Mouse (Mus musculus): ENCODE results near the gene Msln. TPM values are rescaled to one million over a fixed set of nuclear protein-coding genes. Genes with fewer than 3 reads are reported as not detected.
A peak's percentile ranks its signal among the peaks of the same experiment; 100 is the strongest.

Gene Msln
- total RNA-seq, 2 experiments from 2014 or later = 0.33 TPM; not detected in 1

DNA sequence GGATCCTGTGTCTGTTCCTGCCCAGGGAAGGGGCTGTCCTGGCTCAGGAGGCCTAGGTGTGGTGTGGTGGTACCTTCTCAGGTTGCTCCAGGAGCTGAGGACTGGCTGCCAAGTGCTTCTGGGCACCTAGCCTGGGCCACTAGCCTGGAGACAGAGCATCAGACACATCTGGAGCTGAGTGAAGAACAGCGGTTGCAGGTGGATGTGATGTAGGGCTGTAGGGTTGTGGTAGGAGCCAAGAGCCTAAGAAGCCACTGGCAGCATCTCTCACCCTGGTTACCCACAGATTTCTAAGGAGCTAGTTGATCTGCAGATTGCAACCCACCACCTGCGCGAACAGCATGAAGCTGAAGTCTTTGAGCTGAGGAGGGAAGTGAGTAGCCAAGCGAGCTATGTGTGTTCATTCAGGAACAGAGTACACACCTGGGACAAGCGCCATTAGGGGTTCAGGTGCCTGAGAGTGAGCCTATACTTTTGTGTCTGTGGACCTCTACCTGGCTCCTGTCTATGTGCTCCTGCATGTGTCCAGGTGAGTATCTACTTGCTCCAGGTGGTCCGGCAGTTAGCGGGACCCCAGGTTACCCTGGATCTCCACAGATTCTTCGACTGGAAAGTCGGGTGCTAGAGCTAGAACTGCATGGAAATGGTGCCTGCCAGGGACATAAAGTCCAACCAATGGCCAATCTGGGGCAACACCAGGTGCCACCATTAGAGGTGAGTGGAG is 32.8 kb upstream of the Msln start:
- no peak overlapping the region for H3K27ac ChIP-seq
- no peak for TF ChIP-seq CTCF (IDR thresholded peaks at IDR 0.05)
- H3K4me3 ChIP-seq = no peak overlapping the region
- no peak for DNase-seq
- intact Hi-C loops (cut with DNase I) = no loop called here

DNA sequence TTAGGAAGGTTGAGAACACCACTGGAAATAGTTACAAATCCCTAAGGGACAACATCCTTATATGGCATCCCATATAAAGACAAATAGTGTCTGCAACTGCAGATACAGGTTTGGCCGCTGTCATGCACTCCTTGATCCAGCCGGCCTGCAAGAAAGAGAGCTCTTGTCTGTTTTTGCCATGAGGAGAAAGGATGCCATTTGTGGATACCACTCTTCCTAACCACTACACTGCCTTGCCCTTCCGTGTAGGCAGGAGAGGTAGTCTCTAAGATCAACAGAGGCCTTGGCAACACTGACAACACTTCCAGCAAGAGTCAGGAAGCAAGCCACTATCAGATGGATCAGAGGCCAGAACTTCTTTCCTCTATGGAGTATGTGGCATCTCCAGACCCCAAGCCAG is 32.1 kb upstream of the Msln start, which contains the start of gene Ccdc78:
Gene Ccdc78, plus strand, starts transcription at position 301 of the 400 bp plus-strand sequence.
- Histone ChIP-seq H3K27ac (peak within 1 kb of the TSS; percentile 88), H3K4me3 (peak within 1 kb of the TSS; percentile 75)
- no peak for DNase-seq
- no peak for TF ChIP-seq CTCF (IDR thresholded peaks at IDR 0.05)
- intact Hi-C loops (cut with DNase I) = no loop called here

DNA sequence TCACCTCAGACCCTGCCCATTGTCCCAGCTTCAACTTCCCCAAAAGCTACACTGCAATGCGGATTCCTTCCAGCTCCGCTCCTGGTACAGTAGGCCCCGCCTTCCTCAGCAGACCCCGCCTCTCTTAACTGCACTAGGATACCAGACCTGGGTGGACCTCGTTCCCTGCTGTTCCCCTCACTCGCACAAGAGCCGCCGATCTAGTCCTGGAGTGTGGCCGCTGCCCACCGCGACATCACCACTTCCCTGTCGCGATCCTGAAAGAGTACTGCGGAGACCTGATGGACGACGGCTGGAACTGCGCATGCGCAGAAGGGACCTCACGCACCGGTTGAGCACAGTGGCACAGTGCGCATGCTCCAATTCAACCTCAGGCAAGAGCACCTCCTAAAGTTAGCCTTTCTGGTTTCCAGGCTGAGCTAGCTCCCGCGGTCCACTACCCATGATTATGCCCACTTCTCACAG is 31.1 kb upstream of the Msln start, which contains the start of gene Haghl:
Gene Haghl, minus strand, starts transcription at position 393 of the 465 bp plus-strand sequence.
- TF ChIP-seq CTCF (IDR thresholded peaks at IDR 0.05) = peak; percentile 19; the same call in 1 of the 2 replicates

DNA sequence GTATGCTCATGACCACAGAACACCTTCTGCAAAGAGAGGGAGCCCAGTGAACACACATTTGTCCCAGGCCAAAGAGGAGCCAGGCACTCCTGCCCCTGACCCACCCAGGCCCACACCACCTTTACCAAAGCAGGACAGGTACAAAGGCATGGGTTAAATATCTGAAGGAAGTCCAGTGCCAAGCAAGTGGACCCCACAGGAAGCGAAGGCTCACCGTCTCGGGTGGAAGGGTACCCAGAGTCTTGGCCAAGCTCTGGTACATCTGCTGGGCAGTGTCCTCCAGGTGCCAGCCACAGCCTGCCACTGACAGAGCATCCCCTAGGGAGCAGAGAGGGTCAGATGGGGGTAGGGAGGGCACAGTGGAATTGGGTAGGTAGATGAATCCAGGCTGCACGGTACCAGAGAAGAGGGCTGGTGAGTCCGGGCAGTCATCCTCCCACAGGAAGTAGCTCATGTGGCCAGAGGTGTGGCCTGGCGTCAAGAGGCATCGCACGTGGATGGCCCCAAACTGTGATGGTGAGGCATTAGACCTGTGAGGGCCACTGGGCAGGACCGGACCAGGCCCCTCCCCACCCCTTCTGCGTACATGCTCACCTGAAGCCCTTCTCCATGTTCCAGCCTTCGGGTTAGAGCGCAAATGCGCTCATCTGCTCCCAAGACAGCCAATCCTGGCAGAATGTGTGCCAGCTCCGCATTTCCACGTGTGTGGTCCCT is 29.8 kb upstream of the Msln start:
- intact Hi-C loops (cut with DNase I) = no loop called here
- Histone ChIP-seq H3K27ac (no peak overlapping the region), H3K4me3 (peak overlapping the region; percentile 75; the same call in 1 of the 2 replicates)
- no peak for TF ChIP-seq CTCF (IDR thresholded peaks at IDR 0.05)
- no peak for DNase-seq

More for the DNA sequence above, 31.1 kb upstream of the Msln start, which contains the start of gene Haghl:
- DNase-seq = peak; percentile 96
- Histone ChIP-seq H3K4me3 (peak within 1 kb of the TSS; percentile 75), H3K27ac (peak within 1 kb of the TSS; percentile 88)
- intact Hi-C loops (cut with DNase I) = no loop called here

DNA sequence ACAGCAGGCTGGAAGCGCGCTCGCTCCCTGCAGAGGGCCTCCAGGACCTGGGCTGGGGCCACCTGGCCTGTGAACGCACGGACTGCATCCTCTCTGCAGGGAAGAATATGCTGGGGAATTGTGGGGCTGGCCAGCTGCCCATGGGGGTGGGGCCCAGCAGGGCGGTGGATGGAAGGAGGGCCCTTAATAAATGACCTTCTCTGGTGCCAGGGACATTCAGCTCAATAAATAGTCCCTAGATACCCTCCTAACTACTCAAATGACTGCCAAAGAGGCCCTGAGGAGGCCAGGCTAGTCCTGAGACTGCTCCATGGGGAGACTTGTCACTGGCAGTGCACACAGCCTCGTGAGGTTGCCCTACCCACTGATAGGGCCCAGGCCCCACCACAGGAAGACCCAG is 28.9 kb upstream of the Msln start:
- TF ChIP-seq CTCF (IDR thresholded peaks at IDR 0.05) = no peak
- peak; percentile 55 for DNase-seq
- no peak overlapping the region; the same call in 1 of the 2 replicates for H3K27ac ChIP-seq
- intact Hi-C loops (cut with DNase I) = no loop called here
- H3K4me3 ChIP-seq = no peak overlapping the region

DNA sequence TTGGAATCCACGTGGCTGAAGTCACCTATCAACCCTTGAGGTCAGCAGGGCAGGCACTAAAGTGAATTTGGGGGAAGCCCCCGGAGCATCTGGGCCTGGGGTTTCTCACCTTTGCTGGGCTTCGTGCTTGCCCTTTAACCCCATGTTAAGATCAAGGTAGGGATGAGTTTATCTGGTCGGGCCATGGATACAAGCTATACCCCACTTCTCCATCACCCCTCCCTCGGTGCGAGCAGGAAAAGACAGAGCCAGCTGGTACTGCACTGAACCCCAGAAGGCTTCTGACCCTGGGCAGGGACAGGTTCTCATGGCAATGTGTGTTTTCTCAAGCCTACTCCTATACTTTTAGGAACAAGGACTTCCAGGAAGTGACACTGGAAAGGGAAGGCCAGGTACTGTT is 27.2 kb upstream of the Msln start:
- intact Hi-C loops (cut with DNase I) = no loop called here
- no peak overlapping the region for H3K4me3 ChIP-seq
- no peak overlapping the region for H3K27ac ChIP-seq
- no peak for TF ChIP-seq CTCF (IDR thresholded peaks at IDR 0.05)
- DNase-seq = no peak

DNA sequence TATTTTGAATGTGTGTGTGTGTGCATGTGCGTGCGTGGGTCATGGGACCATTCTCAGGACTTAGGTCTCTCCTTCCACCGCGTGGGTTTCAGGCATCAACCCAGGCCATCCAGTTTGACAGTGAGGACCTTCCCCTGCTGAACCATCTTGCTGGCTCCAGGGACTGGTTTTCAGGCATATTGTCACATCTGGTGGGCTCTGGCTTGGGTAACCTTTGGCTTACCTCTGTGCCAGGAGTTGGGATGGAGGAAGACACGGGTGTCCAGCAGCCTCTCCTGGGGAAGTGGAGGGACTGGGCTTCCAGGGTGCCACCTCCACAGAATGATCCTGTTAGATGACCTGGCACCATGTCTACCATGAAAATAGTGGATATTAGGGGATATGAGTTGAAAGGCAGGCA is 23.8 kb upstream of the Msln start:
- no peak for TF ChIP-seq CTCF (IDR thresholded peaks at IDR 0.05)
- Histone ChIP-seq H3K4me3 (no peak overlapping the region), H3K27ac (no peak overlapping the region)
- DNase-seq = no peak
- intact Hi-C loops (cut with DNase I) = no loop called here

DNA sequence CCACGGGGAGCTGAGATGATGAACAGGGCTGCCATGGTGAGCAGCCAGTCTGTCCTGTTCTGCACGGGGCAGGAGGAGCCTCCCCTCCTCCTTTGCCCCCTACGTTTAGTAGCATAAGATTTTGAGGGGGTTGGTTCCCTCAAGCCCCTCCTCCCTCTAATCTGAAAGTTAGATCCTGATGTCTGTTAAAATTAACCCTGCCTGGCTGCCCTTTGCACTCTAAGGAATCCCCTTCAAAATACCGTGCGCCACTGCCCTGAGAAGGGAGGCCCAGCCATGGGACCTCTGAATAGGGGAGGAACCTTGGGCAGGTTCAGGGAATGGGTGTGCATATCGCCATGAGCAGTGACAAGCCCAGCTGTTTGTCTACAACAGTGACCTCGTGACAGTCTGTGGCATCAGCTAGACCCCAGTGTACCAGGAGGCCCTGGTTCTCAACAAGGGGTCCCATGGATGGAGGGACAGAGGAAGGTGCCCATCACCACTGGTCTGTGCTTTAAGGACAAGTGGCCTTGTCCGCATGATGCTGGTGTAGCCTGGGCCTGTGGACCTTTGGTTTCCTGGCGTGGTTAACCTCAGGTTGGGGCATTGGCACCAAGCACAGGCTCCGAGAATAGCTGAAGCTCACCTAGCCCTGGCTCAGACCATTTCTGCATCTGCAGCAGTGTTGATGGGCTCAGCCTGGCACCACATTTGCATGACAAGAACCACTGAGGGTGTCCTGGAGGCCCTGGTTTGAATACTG is 21.3 kb upstream of the Msln start:
- DNase-seq = no peak
- Histone ChIP-seq H3K4me3 (no peak overlapping the region), H3K27ac (no peak overlapping the region)
- no peak for TF ChIP-seq CTCF (IDR thresholded peaks at IDR 0.05)
- intact Hi-C loops (cut with DNase I) = no loop called here

DNA sequence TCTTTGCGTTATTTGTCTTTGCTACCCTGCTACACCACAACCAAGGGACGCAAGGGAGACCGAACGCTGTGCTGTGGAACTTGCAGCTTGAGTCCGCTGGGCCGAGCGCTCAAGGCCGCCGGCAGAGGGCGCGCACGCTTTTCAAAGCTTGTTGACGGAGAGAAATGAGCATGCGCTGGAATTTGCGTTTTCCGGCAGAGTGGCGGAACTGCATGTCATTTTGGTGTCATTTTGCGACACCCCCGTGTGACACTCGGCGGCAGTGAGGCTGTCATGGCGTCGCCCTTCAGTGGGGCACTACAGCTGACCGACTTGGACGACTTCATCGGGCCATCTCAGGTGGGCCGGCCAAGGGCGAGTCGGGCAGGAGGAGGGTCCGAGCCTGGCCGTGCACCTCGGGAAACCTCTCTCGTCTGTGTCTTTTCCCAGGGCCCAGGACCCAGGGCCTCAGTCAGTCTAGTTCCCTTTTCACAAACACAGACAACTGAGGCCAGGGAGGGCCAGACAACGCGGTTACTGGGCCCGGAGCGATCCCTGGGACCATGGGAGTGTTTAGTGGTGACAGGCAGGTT is 19.5 kb upstream of the Msln start, which contains the start of gene Narfl:
Gene Narfl, plus strand, starts transcription at position 228 of the 572 bp plus-strand sequence.
- peak within 1 kb of the TSS; percentile 83 for H3K4me3 ChIP-seq
- H3K27ac ChIP-seq = peak within 1 kb of the TSS; percentile 95
- DNase-seq = peak; percentile 97
- peak; percentile 99 for TF ChIP-seq CTCF (IDR thresholded peaks at IDR 0.05)
- intact Hi-C loops (cut with DNase I) = loop anchor here (1.0 kb wide), 1 partner anchor 28 kb away; no protein-coding TSS in a partner anchor

DNA sequence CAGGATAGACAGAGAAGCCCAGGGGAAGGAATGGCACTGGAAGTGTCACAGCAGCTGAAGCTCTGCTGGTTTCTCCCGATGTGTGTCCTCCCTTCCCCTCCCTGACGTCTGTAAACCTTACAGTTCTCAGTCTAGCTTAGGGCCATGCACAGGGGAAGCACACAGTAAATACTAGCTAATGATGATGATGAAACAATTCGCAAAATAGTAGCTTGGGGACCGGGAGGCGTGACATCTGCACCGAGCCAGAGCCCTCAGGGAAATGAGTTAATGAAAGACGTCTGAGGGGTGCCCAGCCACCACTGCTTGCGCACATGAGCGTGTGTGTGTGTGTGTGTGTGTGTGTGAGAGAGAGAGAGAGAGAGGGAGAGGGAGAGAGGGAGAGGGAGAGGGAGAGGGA is 15.2 kb upstream of the Msln start:
- TF ChIP-seq CTCF (IDR thresholded peaks at IDR 0.05) = no peak
- intact Hi-C loops (cut with DNase I) = no loop called here
- Histone ChIP-seq H3K27ac (no peak overlapping the region), H3K4me3 (no peak overlapping the region)
- no peak for DNase-seq

DNA sequence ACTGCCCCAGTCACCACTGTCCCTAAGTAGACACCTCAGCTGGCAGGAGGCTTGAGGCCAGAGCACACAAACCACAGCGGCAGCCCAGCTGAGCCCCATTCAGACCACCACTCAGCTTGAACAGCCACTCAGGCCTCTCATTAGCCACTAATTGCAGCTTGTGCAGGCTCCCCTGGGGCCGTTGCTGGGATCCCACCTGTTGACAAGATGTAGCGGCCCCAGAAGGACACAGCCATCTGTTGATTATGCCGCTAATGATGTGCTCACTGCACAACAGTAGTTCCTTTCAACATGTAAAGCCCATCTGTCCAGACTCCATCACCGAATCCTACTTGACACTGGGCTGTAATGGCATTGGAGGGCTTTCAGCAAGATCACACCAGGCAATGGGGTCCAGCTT is 11.7 kb upstream of the Msln start:
- no peak for TF ChIP-seq CTCF (IDR thresholded peaks at IDR 0.05)
- no peak for DNase-seq
- Histone ChIP-seq H3K27ac (no peak overlapping the region), H3K4me3 (no peak overlapping the region)
- intact Hi-C loops (cut with DNase I) = no loop called here

DNA sequence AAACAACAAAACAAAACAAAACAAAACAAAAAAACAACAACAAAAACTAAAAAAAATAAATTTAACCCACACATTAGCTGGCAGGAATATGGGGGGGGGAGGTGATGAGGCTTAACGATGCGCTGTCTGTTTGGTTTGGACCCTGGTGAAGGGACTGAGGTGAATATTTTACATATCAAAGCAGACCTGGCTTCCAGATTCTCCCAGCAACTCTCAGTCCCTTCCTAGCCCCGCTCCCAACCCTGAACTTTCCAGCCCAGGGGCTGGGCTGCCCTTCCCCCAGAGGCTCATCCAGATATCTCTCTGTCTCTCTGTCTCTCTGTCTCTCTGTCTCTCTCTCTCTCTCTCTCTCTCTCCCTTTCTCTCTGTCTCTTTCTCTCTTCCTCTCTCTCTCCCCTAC is 8.4 kb upstream of the Msln start:
- H3K27ac ChIP-seq = no peak overlapping the region
- no peak for TF ChIP-seq CTCF (IDR thresholded peaks at IDR 0.05)
- intact Hi-C loops (cut with DNase I) = no loop called here

More for the DNA sequence above, 8.4 kb upstream of the Msln start:
- DNase-seq = no peak
- H3K4me3 ChIP-seq = no peak overlapping the region

Data from gastrocnemius, adult 2 months (tissue).